Mouse (Mus musculus) CD4-positive naive resting alpha-beta T cell, adult 57 days (primary cell): Measurements from ENCODE around the gene 1700029F12Rik. TPM values are rescaled to one million over a fixed set of nuclear protein-coding genes. Genes with fewer than 3 reads are reported as not detected.

Experiments
- total RNA-seq: library from RNA; stranded (reverse); gene quantifications from one replicate; pipeline ENCODE4 v1.2.4, GENCODE M21; 2023

The 1700029F12Rik gene
- not detected for total RNA-seq

DNA sequence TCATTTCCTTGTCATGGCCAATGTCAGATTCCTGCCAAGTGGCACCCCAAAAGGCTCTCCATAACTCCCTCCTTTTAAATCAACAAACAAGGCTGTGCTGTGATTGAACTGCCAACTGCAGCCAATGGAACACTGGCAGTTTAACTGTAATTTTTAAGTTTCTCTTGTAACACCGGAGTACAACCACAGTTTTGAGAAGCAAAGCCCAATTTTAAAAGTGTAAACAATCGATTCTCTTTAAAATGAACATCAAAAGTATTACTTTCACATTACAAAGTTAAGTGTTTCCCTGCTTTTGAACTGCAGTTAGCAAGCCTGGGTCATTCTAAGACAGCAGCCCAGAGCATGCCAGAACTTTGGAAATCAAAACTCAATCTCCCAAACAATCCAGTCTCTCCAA lies at the start of gene 1700029F12Rik:
TSS of gene 1700029F12Rik (minus strand) at position 101 of the 400 bp plus-strand sequence.

DNA sequence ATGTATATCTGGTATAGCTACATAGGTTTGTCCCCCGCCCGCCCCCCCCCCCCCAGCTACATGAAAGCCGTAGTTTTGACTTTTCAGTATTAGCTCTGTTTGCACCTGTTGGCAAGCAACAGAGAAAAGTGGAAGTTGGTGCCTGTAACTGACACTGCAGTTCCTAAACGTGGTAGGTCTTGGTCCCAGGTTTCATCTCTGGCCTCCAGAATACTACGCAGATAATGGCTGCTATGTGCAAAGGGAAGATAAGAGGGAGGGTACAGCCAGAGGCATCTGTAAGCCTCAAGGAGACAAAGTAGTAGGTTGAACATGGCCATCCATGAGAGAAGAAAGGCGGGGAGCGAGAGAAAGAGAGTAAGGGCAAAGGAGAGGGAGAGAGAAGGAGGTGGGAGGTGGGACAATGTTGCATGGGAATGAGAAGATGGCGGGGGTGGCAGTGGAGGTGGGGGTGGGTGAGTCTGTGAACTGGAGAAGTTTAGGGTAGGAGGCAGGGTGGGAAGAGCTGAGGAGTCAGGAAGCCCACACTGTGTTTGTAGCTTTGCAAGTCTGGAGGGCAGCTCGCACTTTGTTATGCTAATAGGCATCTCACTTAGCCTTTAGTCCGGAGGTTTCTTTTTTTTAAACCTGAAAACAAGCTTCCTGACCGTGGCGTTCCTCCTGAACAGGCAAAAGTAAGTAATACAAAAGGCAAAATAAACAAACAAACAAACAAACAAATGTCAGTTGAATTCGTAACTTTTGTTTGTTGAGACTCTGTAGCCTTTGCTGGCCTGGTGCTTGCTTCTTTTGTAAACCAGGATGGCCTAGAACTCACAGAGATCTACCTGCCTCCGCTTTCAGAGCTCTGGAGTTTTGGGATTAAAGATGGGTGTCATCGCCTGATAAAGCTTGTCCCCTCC lies 32.7 kb upstream of the 1700029F12Rik start, which contains the start of gene Fam169a:
TSS of gene Fam169a (plus strand) at position 638 of the 902 bp plus-strand sequence.

Other genes with a start within 250 kb of the 1700029F12Rik start
- gene Gcnt4, start 109.7 kb downstream of the 1700029F12Rik start, total RNA-seq, result not detected
- gene Fam169a, start 32.9 kb upstream of the 1700029F12Rik start, total RNA-seq, result not detected
- 4.4 TPM for gene Gm6169, start 64.9 kb upstream of the 1700029F12Rik start, total RNA-seq
- 31.5 TPM for gene Gfm2, start 103.6 kb upstream of the 1700029F12Rik start, total RNA-seq
- gene Nsa2, start 103.6 kb upstream of the 1700029F12Rik start, total RNA-seq, result 163 TPM
- gene Hexb, start 164.0 kb upstream of the 1700029F12Rik start, total RNA-seq, result 33.8 TPM
- gene Enc1, start 206.7 kb upstream of the 1700029F12Rik start, total RNA-seq, result 31.0 TPM